Mouse (Mus musculus): Measurements from ENCODE around the gene Nrcam.

- no peak for TF ChIP-seq GATA1 (IDR thresholded peaks at IDR 0.05; ENCODE audit: low read length)
- TF ChIP-seq TAL1 (IDR thresholded peaks at IDR 0.05; ENCODE audit: low read length) = no peak
These were observed 111.5 kb downstream of the Nrcam start for GRCm38 (mm10) chr12:44440230-44440629.

All from erythroblast, embryonic 14.5 days (primary cell).